Mouse (Mus musculus) neural tube, embryonic 14.5 days (tissue): Measurements from ENCODE around the gene Bcorl1. TPM values are rescaled to one million over a fixed set of nuclear protein-coding genes. Genes with fewer than 3 reads are reported as not detected.
"Not testable (repeated sequence)": the region's sequence is repeated elsewhere in the genome, so short reads cannot be mapped to it uniquely, and the experiment has no call there.

Experiments used
- ATAC-seq: fragments of 200-750 bp; cut with Nextera tagmentation; 2 replicates; pipeline ENCODE4 v1.8.0; 2017; ENCODE audit warnings: low read depth, mild to moderate bottlenecking, moderate TSS enrichment, moderate library complexity
- H3K27ac ChIP-seq: fragments of 300-500 bp; sonication (generic); 2 replicates; pipeline ENCODE4 v1.5.1; 2014; ENCODE audit warnings: low read depth, mild to moderate bottlenecking, control low read depth, low read length, moderate library complexity, mixed read lengths
- H3K27me3 ChIP-seq: fragments of 300-500 bp; sonication (generic); 2 replicates; pipeline ENCODE4 v1.6.1; 2014; ENCODE audit warnings: low read length; ENCODE audit not compliant: control insufficient read depth, insufficient read depth
- H3K36me3 ChIP-seq: fragments of 300-500 bp; sonication (generic); 2 replicates; pipeline ENCODE4 v1.6.1; 2014; ENCODE audit warnings: low read length, mixed read lengths; ENCODE audit not compliant: control insufficient read depth, insufficient read depth
- H3K4me1 ChIP-seq: fragments of 300-500 bp; sonication (generic); 2 replicates; pipeline ENCODE4 v1.6.1; 2014; ENCODE audit warnings: low read length; ENCODE audit not compliant: control insufficient read depth, insufficient read depth
- H3K4me2 ChIP-seq: fragments of 300-500 bp; sonication (generic); 2 replicates; pipeline ENCODE4 v1.6.1; 2014; ENCODE audit warnings: mild to moderate bottlenecking, low read depth, low read length, control low read depth
- H3K4me3 ChIP-seq: fragments of 300-500 bp; sonication (generic); 2 replicates; pipeline ENCODE4 v1.5.1; 2014; ENCODE audit warnings: low read depth, low read length, control low read depth, mixed read lengths
- H3K9ac ChIP-seq: fragments of 300-500 bp; sonication (generic); replicated peaks from 2 replicates; pipeline ENCODE4 v1.6.1; 2014; ENCODE audit warnings: low read depth, mild to moderate bottlenecking, control low read depth, low read length, mixed read lengths
- H3K9me3 ChIP-seq: fragments of 300-500 bp; sonication (generic); 2 replicates; pipeline ENCODE4 v1.6.1; 2016; ENCODE audit warnings: low read length; ENCODE audit not compliant: control insufficient read depth
- WGBS: fragments of 180-500 bp; shearing (Covaris S2); extraction: QIAGEN DNeasy Blood & Tissue Kit; methylation state at CpG from one replicate; pipeline ENCODE4 v1.1.7; 2014; 5-methylcytosine and 5-hydroxymethylcytosine counted together
- polyA plus RNA-seq: library from polyadenylated mRNA; unstranded; fragments of >200 nt; fragmentation: Nextera tagmentation; extraction: Ambion mirVana; gene quantifications from 2 replicates; pipeline ENCODE4 v1.2.1, GENCODE M21; 2014

Bcorl1 gene
- polyA plus RNA-seq, 1 experiment from 2014 or later = 6.9 TPM

DNA sequence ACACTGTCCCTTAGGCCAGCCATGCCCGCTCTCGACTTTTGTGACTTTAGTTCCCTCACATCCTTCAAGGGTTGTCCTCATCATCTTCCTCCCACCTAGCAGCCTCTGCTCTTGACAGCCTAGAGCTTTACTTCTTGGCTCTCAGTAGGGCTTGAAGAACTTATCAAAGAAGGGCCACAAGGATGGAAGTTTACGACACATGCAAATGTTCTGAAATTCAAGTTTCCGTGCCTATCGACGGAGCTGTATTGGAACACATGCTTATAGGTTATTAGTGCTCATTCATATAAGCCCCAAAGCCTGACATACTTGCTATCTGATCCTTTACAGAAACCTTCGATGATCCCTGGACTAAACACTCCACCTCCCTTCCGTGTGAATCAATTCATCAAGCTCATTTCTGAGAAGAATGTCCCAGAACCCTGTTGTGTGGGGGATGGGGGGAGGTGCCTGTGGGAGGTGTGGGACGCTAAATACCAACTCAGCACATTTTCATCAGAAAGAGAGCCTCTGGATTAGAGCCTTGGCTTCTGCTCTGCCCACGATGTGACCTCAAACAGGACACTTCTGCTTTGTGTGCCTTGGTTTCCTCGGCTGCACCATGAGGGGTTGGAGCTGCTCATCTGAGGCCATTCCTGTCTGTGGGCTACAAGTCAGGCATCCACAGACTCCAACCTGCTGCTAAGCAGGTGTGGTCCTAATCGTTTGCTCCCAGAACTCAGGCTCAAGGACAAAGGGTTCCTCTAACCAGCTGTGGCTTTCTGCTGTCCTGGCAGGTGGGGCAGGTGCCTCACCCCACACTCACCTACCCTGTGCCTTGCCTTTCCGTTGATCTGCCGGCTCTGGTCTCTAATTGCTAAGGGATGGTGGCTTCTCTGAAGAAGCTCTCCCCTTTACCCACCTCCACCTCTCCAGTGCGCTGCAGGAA, 91.7 kb downstream of the Bcorl1 start:
- WGBS = 72% methylated on average over 15 of the region's 15 CpGs
- no peaks in the 10 kb centered on the region for H3K4me1 ChIP-seq
- no peaks in the 10 kb centered on the region for H3K27me3 ChIP-seq
- no peak overlapping the region for H3K4me3 ChIP-seq
- no peak for ATAC-seq
- H3K9me3 ChIP-seq = no peaks in the 10 kb centered on the region
- no peaks in the 10 kb centered on the region for H3K36me3 ChIP-seq
- H3K27ac ChIP-seq = no peak overlapping the region
- H3K4me2 ChIP-seq = no peak overlapping the region
- H3K9ac ChIP-seq = no peak overlapping the region

GRCm38 (mm10) chrX:48433527-48433899, 92.4 kb downstream of the Bcorl1 start:
- no peak for ATAC-seq
- Histone ChIP-seq H3K4me1 (no peaks in the 10 kb centered on the region), H3K4me3 (no peak overlapping the region), H3K27ac (no peak overlapping the region), H3K4me2 (no peak overlapping the region), H3K9me3 (no peaks in the 10 kb centered on the region), H3K9ac (no peak overlapping the region), H3K36me3 (no peaks in the 10 kb centered on the region), H3K27me3 (no peaks in the 10 kb centered on the region)
- WGBS = 38% methylated on average over 6 of the region's 6 CpGs

DNA sequence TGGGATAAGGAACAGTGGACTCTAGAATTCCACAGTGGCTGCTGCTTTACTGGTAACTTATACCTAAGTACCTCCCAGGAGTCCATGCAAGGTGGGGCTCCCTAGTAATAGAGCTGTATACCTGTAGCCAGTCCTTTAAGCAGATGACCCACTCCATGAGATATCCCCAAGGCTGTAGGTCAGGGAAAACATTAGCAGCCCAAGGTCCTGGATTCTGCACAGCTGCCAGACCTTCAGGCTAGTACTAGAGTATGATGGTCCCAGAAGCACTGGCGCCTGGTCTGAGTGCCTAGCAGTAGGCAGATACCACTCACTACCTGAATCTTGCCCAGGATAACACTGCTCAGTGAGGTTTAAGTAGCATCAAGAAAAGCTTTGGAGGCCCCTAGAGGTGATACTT, 93.1 kb downstream of the Bcorl1 start:
- no peak for ATAC-seq
- H3K4me1 ChIP-seq = no peaks in the 10 kb centered on the region
- no peak overlapping the region for H3K27ac ChIP-seq
- H3K9ac ChIP-seq = no peak overlapping the region
- H3K9me3 ChIP-seq = no peaks in the 10 kb centered on the region
- no peaks in the 10 kb centered on the region for H3K27me3 ChIP-seq
- no peaks in the 10 kb centered on the region for H3K36me3 ChIP-seq
- H3K4me2 ChIP-seq = no peak overlapping the region
- WGBS = 100% methylated on average over 1 of the region's 1 CpGs
- no peak overlapping the region for H3K4me3 ChIP-seq

DNA sequence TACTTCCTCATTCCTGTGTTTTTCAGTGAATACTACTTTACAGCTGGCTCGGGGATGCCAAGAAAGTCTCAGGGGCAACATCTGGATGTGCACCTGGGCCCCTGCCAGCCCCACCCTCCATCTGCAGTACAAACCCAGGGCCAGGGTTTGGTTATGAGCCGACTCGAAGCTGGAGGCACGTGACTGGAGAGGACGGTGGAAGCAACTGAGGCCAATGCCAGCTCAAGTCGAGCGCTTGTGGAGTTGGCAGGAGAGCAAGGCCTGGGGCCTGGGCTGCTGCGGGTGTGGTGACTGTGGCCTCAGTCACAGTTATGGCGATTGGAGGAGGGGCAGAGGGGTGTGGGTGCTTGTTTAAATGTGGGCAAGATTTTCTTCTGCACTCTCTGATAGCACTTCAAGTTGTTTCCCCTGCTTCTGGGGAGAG, 94.3 kb downstream of the Bcorl1 start:
- ATAC-seq = no peak
- Histone ChIP-seq H3K4me2 (no peak overlapping the region), H3K4me3 (no peak overlapping the region), H3K9me3 (no peaks in the 10 kb centered on the region), H3K36me3 (no peaks in the 10 kb centered on the region), H3K4me1 (no peaks in the 10 kb centered on the region), H3K27me3 (no peaks in the 10 kb centered on the region), H3K9ac (no peak overlapping the region), H3K27ac (no peak overlapping the region)
- WGBS = 73% methylated on average over 9 of the region's 9 CpGs

- not testable (repeated sequence) for H3K4me1 ChIP-seq, H3K9me3 ChIP-seq, H3K27me3 ChIP-seq, H3K4me3 ChIP-seq, H3K4me2 ChIP-seq, H3K9ac ChIP-seq, H3K36me3 ChIP-seq, ATAC-seq, H3K27ac ChIP-seq
- 79% methylated on average over 4 of the region's 7 CpGs for WGBS
Observed at GRCm38 (mm10) chrX:48436082-48436481, 94.9 kb downstream of the Bcorl1 start.

DNA sequence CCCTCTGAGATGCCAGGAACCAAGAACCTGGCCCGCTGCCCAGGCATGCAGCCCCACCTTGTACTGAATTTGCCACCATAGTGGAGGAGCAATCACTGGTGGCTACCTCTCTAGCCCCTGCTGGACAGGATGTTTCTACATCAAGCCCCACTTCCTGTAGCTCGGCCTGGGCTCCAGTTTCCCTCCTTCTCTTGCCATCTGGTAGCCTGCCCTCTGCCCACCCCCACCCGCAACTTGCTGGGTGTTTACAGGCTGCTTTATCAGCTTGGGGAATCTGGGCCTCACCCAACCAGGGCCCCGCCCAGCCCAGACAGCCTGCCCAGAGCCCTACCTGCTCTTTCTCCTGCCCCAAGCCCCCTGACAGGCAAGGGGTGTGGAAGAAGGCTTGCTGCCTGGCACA, 97.9 kb downstream of the Bcorl1 start:
- Histone ChIP-seq H3K9me3 (no peaks in the 10 kb centered on the region), H3K4me3 (no peak overlapping the region), H3K27me3 (no peaks in the 10 kb centered on the region), H3K27ac (no peak overlapping the region), H3K36me3 (no peaks in the 10 kb centered on the region), H3K9ac (no peak overlapping the region), H3K4me2 (no peak overlapping the region), H3K4me1 (no peaks in the 10 kb centered on the region)
- 70% methylated on average over 4 of the region's 4 CpGs for WGBS
- no peak for ATAC-seq

GRCm38 (mm10) chrX:48441548-48441947, 100.4 kb downstream of the Bcorl1 start:
- H3K4me3 ChIP-seq = no peak overlapping the region
- no peak overlapping the region for H3K9ac ChIP-seq
- H3K27me3 ChIP-seq = no peaks in the 10 kb centered on the region
- no peaks in the 10 kb centered on the region for H3K9me3 ChIP-seq
- H3K36me3 ChIP-seq = no peaks in the 10 kb centered on the region
- no peak overlapping the region for H3K4me2 ChIP-seq
- no peaks in the 10 kb centered on the region for H3K4me1 ChIP-seq
- WGBS = 84% methylated on average over 6 of the region's 6 CpGs
- no peak overlapping the region for H3K27ac ChIP-seq
- ATAC-seq = no peak

GRCm38 (mm10) chrX:48441954-48442353, 100.8 kb downstream of the Bcorl1 start:
- WGBS = 94% methylated on average over 7 of the region's 7 CpGs
- H3K9me3 ChIP-seq = no peaks in the 10 kb centered on the region
- no peak overlapping the region for H3K9ac ChIP-seq
- no peak for ATAC-seq
- H3K4me3 ChIP-seq = no peak overlapping the region
- no peaks in the 10 kb centered on the region for H3K27me3 ChIP-seq
- H3K36me3 ChIP-seq = no peaks in the 10 kb centered on the region
- H3K4me2 ChIP-seq = no peak overlapping the region
- H3K4me1 ChIP-seq = no peaks in the 10 kb centered on the region
- no peak overlapping the region for H3K27ac ChIP-seq

DNA sequence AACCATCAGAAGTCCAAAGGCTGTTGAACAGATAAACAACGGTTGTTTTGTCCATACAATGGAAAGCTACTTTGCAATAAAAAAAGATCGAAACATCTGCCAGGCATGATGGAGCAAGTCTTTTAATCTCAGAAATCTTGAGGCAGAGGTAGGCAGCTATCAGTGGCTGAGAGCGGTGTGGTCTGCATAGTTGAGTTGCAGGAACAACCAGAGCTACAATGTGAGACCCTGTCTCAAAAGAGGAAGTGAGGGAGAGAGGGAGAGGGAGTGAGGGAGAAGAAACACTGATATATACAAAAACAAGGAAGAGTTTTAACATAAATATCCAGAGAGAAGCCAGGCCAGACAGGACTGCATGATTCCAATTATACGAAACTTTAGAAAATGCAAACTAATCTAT, 103.5 kb downstream of the Bcorl1 start:
- Histone ChIP-seq H3K4me3 (no peak overlapping the region), H3K27ac (no peak overlapping the region), H3K36me3 (no peaks in the 10 kb centered on the region), H3K4me1 (no peaks in the 10 kb centered on the region), H3K9ac (no peak overlapping the region), H3K9me3 (no peaks in the 10 kb centered on the region), H3K27me3 (no peaks in the 10 kb centered on the region), H3K4me2 (no peak overlapping the region)
- WGBS = 94% methylated on average over 4 of the region's 4 CpGs
- ATAC-seq = no peak
